Mouse (Mus musculus): ENCODE data around the gene Ddx6.

The Ddx6 gene

DNA sequence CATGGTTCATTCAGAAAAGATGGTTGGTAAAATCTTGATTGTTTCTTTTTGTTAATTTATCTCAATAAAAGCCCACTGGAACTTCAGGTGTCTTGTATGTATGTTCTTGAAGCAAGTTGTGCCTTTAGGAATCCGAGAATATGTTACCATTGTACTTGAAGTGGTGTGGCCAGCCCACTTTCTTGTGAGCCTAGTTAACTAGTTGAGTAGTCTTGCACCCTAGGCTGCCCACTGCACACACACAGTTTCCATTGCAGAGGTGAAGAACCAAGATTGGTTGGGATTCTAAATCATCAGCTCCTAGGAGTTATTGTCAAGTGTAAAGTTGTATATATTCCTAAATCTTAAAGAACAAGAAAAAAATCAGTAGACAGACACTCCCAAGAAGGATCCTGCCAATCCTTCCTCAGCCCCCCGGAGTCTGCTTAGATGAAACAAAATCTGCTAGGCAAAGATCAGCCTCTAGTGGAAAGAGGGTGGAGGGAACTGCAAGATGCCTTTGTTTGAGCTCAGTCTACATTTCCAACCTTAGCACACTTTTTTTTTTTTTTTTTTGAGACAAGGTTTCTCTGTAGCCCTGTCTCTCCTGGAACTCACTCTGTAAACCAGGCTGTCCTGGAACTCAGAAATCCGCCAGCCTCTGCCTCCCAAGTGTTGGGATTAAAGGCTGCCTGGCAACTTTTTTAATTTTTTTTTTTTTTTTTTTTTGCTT, 36.1 kb downstream of the Ddx6 start:
- DNase-seq (ENCODE audit: low read depth, low spot score) = no peak

DNA sequence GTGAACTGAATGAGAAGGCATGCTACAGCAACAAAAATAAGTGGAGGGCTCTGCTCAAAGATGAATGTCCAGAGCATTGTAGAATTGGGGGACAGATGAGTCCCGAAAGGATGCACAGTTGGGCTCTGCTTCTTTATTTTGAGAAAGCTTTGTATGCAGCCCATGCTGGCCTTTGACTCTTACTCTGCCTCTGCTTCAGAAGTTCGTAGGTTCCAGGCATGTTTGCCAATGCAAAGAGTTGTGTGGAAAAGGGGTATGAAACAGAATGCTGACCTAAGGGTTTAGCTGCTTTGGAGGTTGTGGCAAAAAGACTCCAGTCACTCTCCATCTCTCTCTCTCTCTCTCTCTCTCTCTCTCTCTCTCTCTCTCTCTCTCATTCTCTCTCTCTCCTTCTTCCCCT, 36.9 kb downstream of the Ddx6 start:
- DNase-seq (ENCODE audit: low read depth, low spot score) = no peak

DNA sequence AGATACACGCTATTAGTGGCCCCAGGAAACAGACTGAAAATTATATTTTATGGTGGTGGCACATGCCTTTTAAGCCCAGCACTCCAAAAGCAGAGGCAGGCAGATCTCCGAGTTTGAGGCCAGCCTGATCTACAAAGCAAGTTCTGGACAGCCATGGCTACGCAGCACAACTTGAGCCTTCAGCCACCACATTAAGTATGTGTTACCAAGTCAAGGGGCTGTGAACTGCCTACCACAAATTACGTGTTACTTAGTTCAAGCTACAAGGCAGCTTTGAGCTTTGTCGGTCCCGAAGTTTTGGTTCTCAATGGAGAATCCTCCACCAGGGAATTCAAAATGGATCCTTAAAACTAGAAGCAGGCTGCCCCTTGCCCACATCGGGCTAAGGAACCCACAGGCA, 38.4 kb downstream of the Ddx6 start:
- DNase-seq (ENCODE audit: low read depth, low spot score) = no peak

DNA sequence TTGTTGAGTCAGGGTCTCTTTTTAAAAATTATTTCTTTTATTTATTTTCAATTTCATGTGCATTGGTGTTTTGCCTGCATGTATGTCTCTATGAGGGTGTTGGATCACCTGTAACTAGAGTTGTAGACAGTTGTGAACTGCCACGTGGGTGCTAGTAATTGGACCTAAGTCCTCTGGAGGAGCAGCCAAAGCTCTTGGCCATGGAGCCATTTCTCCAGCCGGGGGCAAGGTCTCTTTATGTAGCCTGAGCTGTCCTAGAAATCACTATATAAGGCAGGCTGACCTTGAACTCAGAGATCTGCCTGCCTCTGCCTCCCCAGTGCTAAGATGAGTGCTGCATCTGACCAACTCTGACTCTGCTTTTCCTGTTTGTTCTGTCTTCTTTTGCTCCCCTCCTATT, 39.5 kb downstream of the Ddx6 start:
- DNase-seq (ENCODE audit: low read depth, low spot score) = no peak

DNA sequence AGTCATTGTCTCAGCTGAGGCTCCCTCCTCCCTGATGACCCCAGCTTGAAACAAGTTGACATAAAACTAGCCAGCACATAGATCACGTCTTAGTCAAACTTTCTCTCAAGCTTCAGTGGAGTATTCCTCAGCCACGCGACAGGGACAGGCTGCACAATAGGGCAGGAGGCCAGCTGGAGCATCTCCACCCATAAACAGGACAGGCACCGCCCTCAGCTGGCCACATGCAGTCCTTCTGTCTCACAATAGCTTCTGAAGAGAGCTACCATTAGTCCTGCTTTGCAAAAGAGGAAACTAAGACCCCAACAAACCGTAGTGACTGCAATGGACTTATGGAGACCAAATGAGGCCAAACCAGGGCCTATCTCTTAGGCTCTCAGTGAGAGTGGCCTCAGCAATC, 40.8 kb downstream of the Ddx6 start:
- no peak for DNase-seq (ENCODE audit: low read depth, low spot score)

DNA sequence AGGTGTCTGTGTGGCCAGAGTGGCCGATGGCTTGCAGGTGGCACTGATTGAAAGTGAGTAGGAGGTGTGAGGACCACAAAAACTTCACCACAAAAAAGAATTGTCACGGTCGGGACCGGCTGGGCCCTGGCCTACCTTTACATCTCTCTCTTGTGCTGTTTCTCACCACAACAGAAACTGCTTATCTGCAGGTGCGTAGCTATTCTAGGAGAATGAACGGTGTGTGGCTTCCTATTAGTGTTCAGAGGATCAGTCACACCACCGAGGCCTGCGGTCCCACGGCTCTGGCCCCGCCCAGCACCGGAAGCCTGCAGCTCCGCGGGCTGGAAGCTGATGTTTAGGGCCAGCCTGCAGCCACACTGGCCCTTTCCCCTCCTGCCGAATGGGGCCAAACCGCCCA, 41.2 kb downstream of the Ddx6 start:
- DNase-seq (ENCODE audit: low read depth, low spot score) = peak; percentile 85

DNA sequence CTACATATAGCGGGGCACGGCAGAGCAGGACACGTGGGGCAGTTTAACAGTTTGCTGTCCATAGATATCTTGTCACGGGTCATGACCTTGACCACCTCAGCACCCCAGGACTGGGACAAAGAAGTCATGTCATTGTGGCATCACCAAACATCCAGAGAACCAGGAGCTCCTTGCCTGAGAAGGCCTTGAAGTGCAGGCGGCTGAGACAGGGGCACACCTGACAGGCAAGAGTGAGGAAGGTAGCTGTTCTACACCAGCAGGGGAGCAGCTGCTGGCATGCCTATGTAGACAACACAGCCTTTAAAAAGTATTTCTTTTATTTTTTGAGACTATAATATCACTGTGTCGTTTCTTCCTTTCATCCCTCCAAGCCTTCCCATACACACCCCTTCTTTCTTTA, 41.7 kb downstream of the Ddx6 start:
- peak; percentile 55 for DNase-seq (ENCODE audit: low read depth, low spot score)

DNA sequence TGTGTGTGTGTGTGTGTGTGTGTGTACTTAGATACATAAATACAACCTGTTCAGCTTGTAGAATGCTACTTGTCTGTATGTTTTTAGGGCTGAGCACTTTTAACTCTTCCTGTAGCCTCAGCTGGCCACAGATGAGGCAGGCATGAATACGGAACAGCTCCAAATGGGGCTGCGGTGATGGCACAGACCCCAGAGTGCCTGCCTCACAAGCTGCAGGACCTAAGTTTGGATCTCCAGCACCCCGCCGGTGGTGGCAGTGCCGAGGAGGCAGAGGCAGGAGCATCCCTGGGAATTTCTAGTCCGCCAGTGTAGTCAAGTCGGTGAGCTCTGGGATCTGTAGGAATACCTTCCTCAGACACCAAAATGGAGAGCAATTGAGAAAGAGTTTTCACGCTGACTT, 42.3 kb downstream of the Ddx6 start:
- DNase-seq (ENCODE audit: low read depth, low spot score) = no peak

DNA sequence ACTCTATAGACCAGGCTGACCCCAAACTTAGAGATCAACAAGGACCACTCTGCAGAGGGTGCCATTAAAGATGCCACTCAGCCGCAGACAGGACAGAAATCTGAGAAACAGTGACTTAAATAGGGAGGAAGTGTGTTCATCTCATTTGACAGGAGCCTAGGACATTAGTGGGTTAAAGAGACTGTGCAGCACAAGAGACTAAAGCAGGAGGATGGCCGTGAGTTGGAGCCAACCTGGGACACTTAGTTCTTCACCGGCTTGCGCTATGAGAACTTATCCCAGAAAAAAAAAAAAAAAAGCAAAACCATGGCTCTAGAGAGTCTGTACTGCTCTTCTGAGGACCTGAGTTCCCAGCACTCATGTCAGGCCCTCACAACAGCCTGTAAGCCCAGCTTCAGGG, 43.0 kb downstream of the Ddx6 start:
- DNase-seq (ENCODE audit: low read depth, low spot score) = no peak

DNA sequence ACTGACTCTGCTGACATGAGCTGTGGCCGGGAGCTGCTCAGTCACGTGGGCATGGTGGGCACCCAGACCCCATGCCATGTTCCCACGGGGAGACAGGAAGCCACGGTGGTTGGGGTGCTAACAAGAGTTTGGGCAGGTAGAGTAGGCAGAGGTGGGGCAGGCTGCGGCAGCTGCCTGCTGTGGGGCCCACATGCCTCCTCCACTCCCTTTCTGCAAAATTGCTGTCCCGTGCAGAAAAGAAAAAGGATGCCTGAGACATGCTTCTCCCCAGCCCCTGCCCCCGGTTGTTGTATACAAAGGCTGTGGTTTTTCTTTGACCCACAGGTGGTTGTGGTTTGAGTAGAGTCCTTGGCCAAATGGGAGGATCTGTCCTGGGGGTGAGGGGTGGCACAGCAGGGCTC, 44.2 kb downstream of the Ddx6 start:
- DNase-seq (ENCODE audit: low read depth, low spot score) = peak; percentile 46

DNA sequence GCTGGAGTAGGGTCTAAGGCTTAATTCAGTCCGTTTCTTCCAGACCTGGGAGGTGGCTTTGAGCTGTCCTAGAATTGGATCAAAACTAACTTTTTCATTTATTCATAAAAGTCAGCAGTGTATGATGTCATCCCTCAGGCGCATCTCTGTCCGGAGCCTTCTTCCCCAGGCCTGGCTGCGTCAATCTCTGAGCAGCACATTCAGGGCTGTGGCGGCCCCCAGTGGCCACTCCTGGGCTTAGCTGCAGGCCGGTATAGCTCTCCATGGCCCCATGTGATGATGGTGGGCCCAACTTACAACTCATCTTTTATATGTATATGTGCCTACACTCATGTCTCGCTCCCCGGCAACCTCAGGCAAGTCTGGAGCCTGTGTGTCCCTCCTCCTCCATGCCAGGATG, 47.3 kb downstream of the Ddx6 start:
- peak; percentile 85 for DNase-seq (ENCODE audit: low read depth, low spot score)

DNA sequence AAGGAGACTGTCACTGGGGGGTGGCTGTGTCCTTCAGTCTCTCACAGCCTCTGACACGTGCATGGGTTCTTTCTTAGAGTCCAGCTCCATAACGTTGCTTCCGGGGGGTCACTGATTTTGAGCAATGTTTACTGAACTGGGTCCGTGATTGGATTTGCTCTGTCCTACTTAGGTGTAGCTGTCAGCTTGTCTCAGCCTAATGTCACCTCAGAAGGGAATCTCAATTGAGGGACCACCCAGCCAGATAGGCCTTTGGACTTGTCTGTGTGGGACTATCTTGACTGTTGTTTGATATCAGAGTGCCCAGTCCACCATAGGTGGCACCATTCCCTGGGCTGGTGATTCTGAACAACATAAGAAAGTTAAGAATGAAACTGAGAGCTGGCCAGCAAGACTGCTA, 49.2 kb downstream of the Ddx6 start:
- no peak for DNase-seq (ENCODE audit: low read depth, low spot score)

DNA sequence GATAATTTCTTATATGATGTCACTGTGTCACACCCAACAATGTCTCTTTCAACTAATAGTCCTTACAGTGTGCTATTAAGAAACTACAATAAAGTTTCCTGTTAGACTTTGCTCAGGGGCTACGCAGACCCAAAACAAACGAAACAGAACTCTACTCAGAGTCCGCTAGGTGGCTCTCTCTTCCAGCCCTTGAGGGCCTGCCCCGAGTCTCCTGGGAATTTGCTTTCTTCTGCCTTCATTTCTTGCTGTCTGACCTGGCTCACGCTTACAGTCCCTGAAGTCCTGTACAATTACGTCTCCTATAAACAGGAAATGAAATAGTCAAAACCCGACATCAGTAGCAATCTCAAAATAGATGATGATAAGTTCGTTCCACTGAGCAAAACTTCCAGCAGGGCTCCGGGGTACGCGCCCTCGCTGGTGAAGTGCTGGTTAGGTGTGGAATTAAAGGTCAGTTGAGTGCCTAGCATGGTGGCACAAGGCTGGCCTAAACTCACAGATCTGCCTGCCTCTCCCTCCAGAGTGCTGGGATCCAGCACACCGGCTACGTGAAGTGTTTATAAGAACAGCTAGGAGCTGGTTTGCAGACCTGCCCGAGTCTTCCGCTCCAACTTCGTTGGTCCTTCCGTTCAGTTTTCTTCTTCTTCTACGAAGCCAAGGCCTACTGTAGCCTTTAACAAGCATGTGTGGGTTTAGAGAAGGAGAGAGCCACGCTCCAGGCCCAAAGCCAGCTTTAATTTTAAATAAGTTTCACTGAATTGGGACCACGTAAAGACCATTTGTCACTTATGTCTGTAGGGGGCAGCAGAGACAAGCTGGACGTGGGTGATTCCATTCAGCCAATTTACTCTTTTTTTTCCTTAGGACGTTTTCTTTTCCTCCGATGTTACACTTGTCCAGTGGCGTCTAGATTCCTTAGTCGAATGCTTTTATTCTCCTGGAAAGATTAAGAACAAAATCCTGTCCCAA, 50.7 kb downstream of the Ddx6 start:
- DNase-seq (ENCODE audit: low read depth, low spot score) = peak; percentile 78

DNA sequence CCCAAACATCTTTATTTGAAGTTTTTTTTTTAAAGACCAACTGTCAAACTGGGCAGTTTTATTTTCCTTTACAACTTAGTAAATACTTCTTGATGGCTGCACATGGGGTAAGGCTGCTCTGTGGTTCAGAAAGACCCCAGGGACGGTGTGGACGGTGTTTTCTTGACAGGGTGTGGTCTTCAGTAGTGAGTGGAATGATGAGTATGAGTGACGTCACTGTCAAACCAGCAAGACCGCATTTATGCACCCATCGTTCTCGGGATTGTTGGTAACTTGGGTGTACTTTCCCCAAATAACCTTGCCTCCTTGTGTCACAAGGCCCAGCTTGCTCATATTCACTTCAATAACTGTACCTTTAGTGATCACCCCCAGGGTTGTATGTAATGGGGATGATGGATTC, 59.0 kb downstream of the Ddx6 start:
- DNase-seq (ENCODE audit: low read depth, low spot score) = no peak

DNA sequence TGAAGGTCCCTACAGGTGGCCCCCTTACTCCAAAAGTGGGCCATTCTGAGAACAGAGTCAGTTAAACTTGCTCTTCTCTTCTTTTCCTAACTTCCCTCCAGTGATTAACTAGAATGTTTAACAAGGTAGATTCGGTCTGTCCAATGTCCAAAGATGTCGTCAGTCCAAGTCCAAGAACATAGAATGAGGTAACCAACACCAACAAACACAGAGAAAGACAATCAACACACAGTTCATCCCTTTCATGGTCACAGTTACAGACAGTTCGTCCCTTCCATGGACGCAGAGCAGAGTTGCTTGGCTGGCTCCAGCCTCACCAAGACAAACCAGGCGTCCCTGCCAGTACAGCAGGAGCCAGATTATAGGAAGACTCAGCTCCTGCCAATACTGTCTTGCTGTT, 66.7 kb downstream of the Ddx6 start:
- no peak for DNase-seq (ENCODE audit: low read depth, low spot score)

DNA sequence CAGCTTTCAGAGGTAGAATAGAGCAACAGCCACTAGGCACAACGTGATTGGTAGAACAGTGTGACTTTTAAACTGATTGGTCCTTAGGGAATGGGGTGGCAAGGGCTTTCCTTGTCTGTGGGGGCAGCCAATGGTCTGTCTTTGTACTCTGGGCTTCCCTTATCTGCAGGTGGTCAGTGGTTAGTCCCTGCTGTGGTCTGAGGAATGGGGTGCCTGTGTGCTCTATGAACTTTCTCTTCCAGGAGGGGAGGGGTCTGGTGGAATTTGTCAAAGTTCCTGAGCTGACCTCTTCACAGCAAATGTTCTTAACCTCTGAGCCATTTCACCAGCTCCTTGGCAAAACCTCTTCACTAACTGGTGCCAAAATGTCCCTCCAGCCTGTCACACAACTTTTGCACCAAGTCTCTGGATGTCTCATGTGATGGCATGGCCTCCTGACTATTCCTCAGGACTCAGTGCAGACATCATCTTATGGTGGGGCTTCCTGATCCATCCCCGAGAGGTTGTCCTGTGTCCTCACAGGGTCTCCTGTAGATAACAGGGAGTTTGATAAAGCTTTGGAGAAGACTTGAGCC, 67.7 kb downstream of the Ddx6 start:
- no peak for DNase-seq (ENCODE audit: low read depth, low spot score)

DNA sequence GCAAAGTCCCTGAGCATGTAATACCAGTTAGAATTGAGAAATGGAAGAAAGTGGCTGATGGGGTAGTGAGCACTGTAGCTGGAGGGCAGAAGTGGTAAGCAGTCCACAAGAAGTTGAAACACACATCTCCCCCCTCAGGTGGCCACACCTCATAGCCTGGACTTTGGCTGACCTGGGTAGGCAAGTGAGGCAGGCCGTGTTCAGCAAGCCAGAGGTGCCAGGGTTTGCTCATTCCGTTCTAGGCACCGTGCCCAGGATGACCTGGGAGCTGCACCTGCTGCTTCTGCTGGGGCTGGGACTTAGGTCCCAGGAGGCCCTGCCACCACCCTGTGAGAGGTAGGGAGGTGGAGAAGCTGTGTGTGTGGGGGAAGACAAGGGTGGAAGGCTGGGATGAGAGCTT, 68.3 kb downstream of the Ddx6 start, which contains the start of gene Treh:
Gene Treh, plus strand, starts transcription at position 229 of the 400 bp plus-strand sequence.
- no peak for DNase-seq (ENCODE audit: low read depth, low spot score)

DNA sequence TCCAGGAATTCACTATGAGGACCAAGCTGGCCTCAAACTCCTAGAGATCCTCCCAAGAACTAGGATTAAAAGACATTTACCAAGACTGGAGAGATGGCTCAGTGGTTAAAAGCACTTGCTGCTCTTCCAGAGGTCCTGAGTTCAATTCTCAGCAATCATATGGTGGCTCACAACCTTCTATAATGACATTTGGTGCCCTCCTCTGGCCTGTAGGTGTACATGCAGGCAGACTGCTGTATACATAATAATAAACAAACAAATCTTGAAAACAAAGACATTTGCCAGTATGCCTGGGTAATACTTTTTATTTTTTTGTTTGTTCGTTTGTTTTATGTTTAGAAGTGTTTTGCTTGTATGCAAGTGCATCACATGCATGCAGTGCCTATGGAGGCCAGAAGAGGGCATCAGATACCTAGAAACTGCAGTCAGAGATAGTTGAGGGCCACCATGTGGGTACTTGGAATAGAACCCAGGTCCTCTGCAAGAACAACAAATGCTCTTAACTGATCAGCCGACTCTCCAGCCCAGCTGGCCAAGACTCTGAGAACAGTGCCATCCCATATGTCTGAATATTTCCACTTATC, 73.7 kb downstream of the Ddx6 start:
- DNase-seq (ENCODE audit: low read depth, low spot score) = peak; percentile 43

DNA sequence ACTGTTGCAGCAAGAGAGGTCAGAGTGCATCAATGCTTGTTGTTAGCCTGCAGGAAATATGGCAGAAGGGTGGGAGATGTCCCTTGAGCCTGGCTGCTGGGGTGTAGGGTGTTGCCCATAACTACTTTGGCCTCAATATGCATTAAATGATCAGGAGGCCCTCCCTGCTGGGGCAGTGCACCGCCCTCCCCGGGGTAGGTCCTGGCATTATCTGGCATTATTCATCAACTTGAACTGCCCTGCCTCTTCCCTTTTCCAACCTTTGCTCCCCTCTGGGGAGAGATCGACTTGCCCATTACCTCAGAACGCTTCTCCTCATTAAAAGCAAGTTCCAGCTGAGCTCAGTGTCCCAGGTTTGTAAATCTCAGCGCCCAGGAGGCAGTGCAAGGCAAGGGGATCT, 74.9 kb downstream of the Ddx6 start:
- no peak for DNase-seq (ENCODE audit: low read depth, low spot score)

DNA sequence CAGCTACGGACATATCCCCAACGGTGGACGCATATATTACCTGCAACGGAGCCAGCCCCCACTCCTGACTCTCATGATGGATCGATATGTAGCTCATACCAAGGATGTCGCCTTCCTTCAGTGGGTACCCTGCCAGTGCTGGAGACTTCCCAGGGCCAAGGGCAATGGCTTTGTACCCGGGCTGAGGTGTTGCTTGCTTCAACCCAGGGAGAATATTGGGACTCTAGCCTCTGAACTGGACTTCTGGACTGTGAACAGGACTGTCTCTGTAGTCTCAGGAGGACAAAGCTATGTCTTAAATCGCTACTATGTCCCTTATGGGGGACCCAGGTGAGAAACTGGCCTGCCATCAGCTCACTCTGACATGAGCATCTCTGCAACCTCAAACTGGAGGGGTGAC, 78.4 kb downstream of the Ddx6 start:
- no peak for DNase-seq (ENCODE audit: low read depth, low spot score)

DNA sequence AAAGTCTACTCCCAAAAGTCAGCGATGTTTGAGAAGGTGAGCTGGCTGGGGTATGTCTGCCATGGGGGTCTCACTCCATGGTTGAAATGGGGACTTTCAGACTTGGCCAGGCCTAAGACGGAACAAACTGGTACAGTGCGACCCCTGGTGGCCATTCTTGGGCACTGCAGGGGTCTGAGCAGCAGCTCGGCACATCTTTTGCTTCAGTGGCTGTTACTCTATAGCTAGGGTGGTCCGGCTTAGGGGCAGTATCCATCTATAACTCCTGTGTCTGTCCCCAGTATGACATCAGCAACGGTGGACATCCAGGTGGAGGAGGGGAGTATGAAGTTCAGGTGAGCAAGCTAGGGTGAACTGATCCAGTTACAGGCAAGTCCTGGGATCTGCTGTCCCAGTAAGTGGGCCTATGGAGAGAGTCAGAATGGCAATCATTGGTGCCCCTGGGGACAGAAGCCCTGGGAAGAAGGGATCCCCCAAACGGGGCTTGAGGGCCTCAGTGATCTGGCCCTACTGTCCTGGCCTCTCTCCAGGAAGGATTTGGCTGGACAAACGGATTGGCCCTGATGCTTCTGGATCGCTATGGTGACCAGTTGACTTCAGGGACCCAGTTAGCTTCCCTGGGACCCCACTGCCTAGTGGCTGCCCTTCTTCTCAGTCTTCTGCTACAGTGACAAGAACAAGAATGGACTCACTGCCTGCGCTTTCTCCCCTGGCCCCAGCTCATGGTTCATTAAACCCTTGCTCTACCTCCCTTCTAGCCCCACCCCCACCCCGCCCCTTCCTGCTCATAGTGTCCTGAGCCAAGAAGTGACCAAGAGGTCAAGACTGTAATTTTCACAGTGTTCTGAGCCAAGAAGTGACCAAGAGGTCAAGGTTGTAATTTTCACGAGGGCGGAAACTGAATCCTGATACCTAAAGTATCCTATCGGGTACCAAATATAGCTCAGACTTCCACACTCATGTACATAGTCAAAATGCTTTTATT, 80.9 kb downstream of the Ddx6 start:
- peak; percentile 82 for DNase-seq (ENCODE audit: low read depth, low spot score)
